Mouse (Mus musculus): ENCODE data around the gene Gatad1. TPM values are rescaled to one million over a fixed set of nuclear protein-coding genes. Genes with fewer than 3 reads are reported as not detected.
"Not testable (repeated sequence)": the region's sequence is repeated elsewhere in the genome, so short reads cannot be mapped to it uniquely, and the experiment has no call there.

Gene Gatad1
- polyA plus RNA-seq, 1 experiment from 2014 or later, result 69.9 TPM

GRCm38 (mm10) chr5:3633315-3633714, 23.7 kb downstream of the Gatad1 start:
- ATAC-seq (replicated peaks; ENCODE audit: insufficient number of reproducible peaks, low FRiP score, low TSS enrichment, low read depth) (no peak), DNase-seq (ENCODE audit: low spot score) (no peak)
- Histone ChIP-seq H3K36me3 (replicated peaks; ENCODE audit: control insufficient read depth, insufficient read depth, low read depth, low read length) (no peaks in the 10 kb centered on the region), H3K27me3 (ENCODE audit: control insufficient read depth, insufficient read depth, low read length) (no peaks in the 10 kb centered on the region), H3K4me3 (ENCODE audit: low read depth, low read length) (no peak overlapping the region), H3K4me2 (ENCODE audit: low read depth, low read length) (no peak overlapping the region), H3K9ac (replicated peaks; ENCODE audit: low read length) (no peak overlapping the region), H3K9me3 (replicated peaks; ENCODE audit: control insufficient read depth, low read length) (no peaks in the 10 kb centered on the region), H3K4me1 (ENCODE audit: control insufficient read depth, insufficient read depth, low read length) (no peaks in the 10 kb centered on the region), H3K27ac (replicated peaks; ENCODE audit: low read depth, low read length) (no peak overlapping the region)
- WGBS, result 94% methylated on average over 13 of the region's 13 CpGs

DNA sequence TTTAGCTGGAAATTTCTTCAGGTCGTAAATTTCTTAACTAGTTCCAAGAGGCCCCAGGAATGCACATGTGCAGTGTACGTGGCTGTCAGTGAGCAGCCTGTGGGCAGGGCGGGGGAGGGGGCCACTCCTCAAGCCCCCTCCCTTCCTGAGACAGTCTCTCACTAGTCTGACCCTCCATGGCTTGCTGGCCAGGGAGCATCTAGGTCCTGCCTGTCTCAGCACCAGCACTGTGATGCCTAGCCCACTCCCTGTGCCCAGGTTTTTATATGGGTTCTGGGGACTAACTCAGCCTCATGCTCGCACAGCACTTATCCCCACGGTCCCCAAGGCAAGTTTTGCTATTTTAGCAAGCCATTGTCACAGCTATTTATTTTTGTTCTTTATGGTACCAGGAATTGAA, 24.7 kb downstream of the Gatad1 start:
- no peak overlapping the region for H3K27ac ChIP-seq (replicated peaks; ENCODE audit: low read depth, low read length)
- H3K4me1 ChIP-seq (ENCODE audit: control insufficient read depth, insufficient read depth, low read length), result no peaks in the 10 kb centered on the region
- no peaks in the 10 kb centered on the region for H3K36me3 ChIP-seq (replicated peaks; ENCODE audit: control insufficient read depth, insufficient read depth, low read depth, low read length)
- no peak overlapping the region for H3K9ac ChIP-seq (replicated peaks; ENCODE audit: low read length)
- no peak overlapping the region for H3K4me3 ChIP-seq (ENCODE audit: low read depth, low read length)
- no peaks in the 10 kb centered on the region for H3K9me3 ChIP-seq (replicated peaks; ENCODE audit: control insufficient read depth, low read length)
- ATAC-seq (replicated peaks; ENCODE audit: insufficient number of reproducible peaks, low FRiP score, low TSS enrichment, low read depth), result 0 out of 2 replicates have a peak, but pooled peaks have one; percentile 56
- 78% methylated on average over 5 of the region's 5 CpGs for WGBS
- H3K4me2 ChIP-seq (ENCODE audit: low read depth, low read length), result no peak overlapping the region
- no peak for DNase-seq (ENCODE audit: low spot score)
- no peaks in the 10 kb centered on the region for H3K27me3 ChIP-seq (ENCODE audit: control insufficient read depth, insufficient read depth, low read length)

- Histone ChIP-seq H3K9ac (replicated peaks; ENCODE audit: low read length) (no peak overlapping the region), H3K4me1 (ENCODE audit: control insufficient read depth, insufficient read depth, low read length) (no peaks in the 10 kb centered on the region), H3K36me3 (replicated peaks; ENCODE audit: control insufficient read depth, insufficient read depth, low read depth, low read length) (no peaks in the 10 kb centered on the region), H3K27me3 (ENCODE audit: control insufficient read depth, insufficient read depth, low read length) (no peaks in the 10 kb centered on the region), H3K27ac (replicated peaks; ENCODE audit: low read depth, low read length) (no peak overlapping the region), H3K9me3 (replicated peaks; ENCODE audit: control insufficient read depth, low read length) (no peaks in the 10 kb centered on the region), H3K4me2 (ENCODE audit: low read depth, low read length) (no peak overlapping the region), H3K4me3 (ENCODE audit: low read depth, low read length) (no peak overlapping the region)
- ATAC-seq (replicated peaks; ENCODE audit: insufficient number of reproducible peaks, low FRiP score, low TSS enrichment, low read depth) (no peak), DNase-seq (ENCODE audit: low spot score) (no peak)
- 71% methylated on average over 16 of the region's 16 CpGs for WGBS
Measured at GRCm38 (mm10) chr5:3631512-3632271, 25.3 kb downstream of the Gatad1 start.

GRCm38 (mm10) chr5:3630055-3630454, 26.9 kb downstream of the Gatad1 start:
- Histone ChIP-seq H3K9me3 (replicated peaks; ENCODE audit: control insufficient read depth, low read length) (no peaks in the 10 kb centered on the region), H3K27ac (replicated peaks; ENCODE audit: low read depth, low read length) (no peak overlapping the region), H3K4me1 (ENCODE audit: control insufficient read depth, insufficient read depth, low read length) (no peaks in the 10 kb centered on the region), H3K27me3 (ENCODE audit: control insufficient read depth, insufficient read depth, low read length) (no peaks in the 10 kb centered on the region), H3K36me3 (replicated peaks; ENCODE audit: control insufficient read depth, insufficient read depth, low read depth, low read length) (no peaks in the 10 kb centered on the region), H3K9ac (replicated peaks; ENCODE audit: low read length) (no peak overlapping the region), H3K4me3 (ENCODE audit: low read depth, low read length) (no peak overlapping the region), H3K4me2 (ENCODE audit: low read depth, low read length) (no peak overlapping the region)
- no peak for DNase-seq (ENCODE audit: low spot score)
- no peak for ATAC-seq (replicated peaks; ENCODE audit: insufficient number of reproducible peaks, low FRiP score, low TSS enrichment, low read depth)
- 86% methylated on average over 5 of the region's 5 CpGs for WGBS

DNA sequence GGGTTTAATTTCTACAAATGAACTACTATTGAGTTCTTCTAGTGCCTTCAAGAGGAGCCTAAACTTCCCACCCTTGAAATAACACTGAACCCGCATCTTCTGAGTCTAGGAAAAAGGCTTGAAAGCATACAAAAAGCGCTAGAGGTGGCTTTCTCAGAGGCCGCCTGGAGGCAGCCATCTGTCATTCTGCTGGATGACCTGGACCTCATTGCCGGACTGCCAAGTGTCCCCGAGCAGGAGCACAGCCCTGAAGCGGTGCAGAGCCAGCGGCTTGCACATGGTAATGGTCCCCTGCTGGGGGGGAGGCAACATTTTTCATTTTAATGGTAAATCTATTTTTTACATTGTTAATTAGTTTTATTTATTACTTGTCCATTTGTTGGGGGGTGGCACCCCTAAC, 36.5 kb downstream of the Gatad1 start:
- Histone ChIP-seq H3K27ac (replicated peaks; ENCODE audit: low read depth, low read length) (no peak overlapping the region), H3K36me3 (replicated peaks; ENCODE audit: control insufficient read depth, insufficient read depth, low read depth, low read length) (no peaks in the 10 kb centered on the region), H3K4me3 (ENCODE audit: low read depth, low read length) (no peak overlapping the region), H3K9ac (replicated peaks; ENCODE audit: low read length) (no peak overlapping the region), H3K9me3 (replicated peaks; ENCODE audit: control insufficient read depth, low read length) (no peaks in the 10 kb centered on the region), H3K4me2 (ENCODE audit: low read depth, low read length) (no peak overlapping the region), H3K4me1 (ENCODE audit: control insufficient read depth, insufficient read depth, low read length) (no peaks in the 10 kb centered on the region), H3K27me3 (ENCODE audit: control insufficient read depth, insufficient read depth, low read length) (no peaks in the 10 kb centered on the region)
- 84% methylated on average over 7 of the region's 7 CpGs for WGBS
- ATAC-seq (replicated peaks; ENCODE audit: insufficient number of reproducible peaks, low FRiP score, low TSS enrichment, low read depth) (no peak), DNase-seq (ENCODE audit: low spot score) (no peak)

- 84% methylated on average over 2 of the region's 2 CpGs for WGBS
- not testable (repeated sequence) for DNase-seq (ENCODE audit: low spot score); H3K4me1 ChIP-seq (ENCODE audit: control insufficient read depth, insufficient read depth, low read length); H3K27ac ChIP-seq (replicated peaks; ENCODE audit: low read depth, low read length); H3K4me2 ChIP-seq (ENCODE audit: low read depth, low read length); ATAC-seq (replicated peaks; ENCODE audit: insufficient number of reproducible peaks, low FRiP score, low TSS enrichment, low read depth); H3K9ac ChIP-seq (replicated peaks; ENCODE audit: low read length); H3K27me3 ChIP-seq (ENCODE audit: control insufficient read depth, insufficient read depth, low read length); H3K4me3 ChIP-seq (ENCODE audit: low read depth, low read length); H3K9me3 ChIP-seq (replicated peaks; ENCODE audit: control insufficient read depth, low read length); H3K36me3 ChIP-seq (replicated peaks; ENCODE audit: control insufficient read depth, insufficient read depth, low read depth, low read length)
Measured at GRCm38 (mm10) chr5:3611835-3612234, 45.1 kb downstream of the Gatad1 start.

GRCm38 (mm10) chr5:3609241-3609640, 47.7 kb downstream of the Gatad1 start:
- Histone ChIP-seq H3K9me3 (replicated peaks; ENCODE audit: control insufficient read depth, low read length) (no peaks in the 10 kb centered on the region), H3K9ac (replicated peaks; ENCODE audit: low read length) (no peak overlapping the region), H3K4me3 (ENCODE audit: low read depth, low read length) (no peak overlapping the region), H3K4me1 (ENCODE audit: control insufficient read depth, insufficient read depth, low read length) (no peaks in the 10 kb centered on the region), H3K36me3 (replicated peaks; ENCODE audit: control insufficient read depth, insufficient read depth, low read depth, low read length) (peaks cover 3% of the 10 kb centered on the region; the same call in 1 of the 2 replicates), H3K27me3 (ENCODE audit: control insufficient read depth, insufficient read depth, low read length) (no peaks in the 10 kb centered on the region), H3K27ac (replicated peaks; ENCODE audit: low read depth, low read length) (no peak overlapping the region), H3K4me2 (ENCODE audit: low read depth, low read length) (no peak overlapping the region)
- DNase-seq (ENCODE audit: low spot score), result no peak
- ATAC-seq (replicated peaks; ENCODE audit: insufficient number of reproducible peaks, low FRiP score, low TSS enrichment, low read depth), result no peak
- WGBS, result 97% methylated on average over 7 of the region's 7 CpGs

DNA sequence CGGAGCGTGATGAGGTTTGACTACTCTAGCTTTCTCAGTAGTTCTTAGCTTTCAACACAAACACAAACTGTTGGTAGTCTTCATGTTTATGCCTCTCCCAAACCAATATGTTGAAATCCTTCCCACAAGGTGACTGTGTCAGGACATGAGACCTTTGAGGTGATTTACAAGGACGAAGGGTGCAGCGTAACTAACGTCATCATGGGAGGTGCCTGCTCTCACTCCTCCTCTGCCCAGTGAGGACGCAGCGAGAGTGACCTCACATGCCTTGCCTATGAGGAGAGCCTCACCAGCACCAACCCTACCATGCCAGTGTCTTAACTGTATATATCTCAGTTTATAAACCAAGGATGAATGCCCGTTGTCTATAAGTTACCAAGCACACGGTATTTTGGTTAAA, 49.9 kb downstream of the Gatad1 start:
- no peak overlapping the region for H3K27ac ChIP-seq (replicated peaks; ENCODE audit: low read depth, low read length)
- WGBS, result 95% methylated on average over 9 of the region's 9 CpGs
- no peak for DNase-seq (ENCODE audit: low spot score)
- no peaks in the 10 kb centered on the region for H3K4me1 ChIP-seq (ENCODE audit: control insufficient read depth, insufficient read depth, low read length)
- H3K36me3 ChIP-seq (replicated peaks; ENCODE audit: control insufficient read depth, insufficient read depth, low read depth, low read length), result peaks cover 3% of the 10 kb centered on the region; the same call in 1 of the 2 replicates
- ATAC-seq (replicated peaks; ENCODE audit: insufficient number of reproducible peaks, low FRiP score, low TSS enrichment, low read depth), result no peak
- no peak overlapping the region for H3K4me3 ChIP-seq (ENCODE audit: low read depth, low read length)
- H3K9me3 ChIP-seq (replicated peaks; ENCODE audit: control insufficient read depth, low read length), result no peaks in the 10 kb centered on the region
- no peak overlapping the region for H3K4me2 ChIP-seq (ENCODE audit: low read depth, low read length)
- H3K27me3 ChIP-seq (ENCODE audit: control insufficient read depth, insufficient read depth, low read length), result no peaks in the 10 kb centered on the region
- no peak overlapping the region for H3K9ac ChIP-seq (replicated peaks; ENCODE audit: low read length)
